Mouse (Mus musculus): ENCODE measurements at regions not wholly inside any gene's neighbourhood (a gene's known extent, or its start where the extent isn't known, plus 50 kb on each side); places are given as distances from the start of the nearest gene placed in this dataset.

- ATAC-seq (replicated peaks; ENCODE audit: low read depth, poor library complexity, severe bottlenecking), result peak; percentile 45
These were observed 53.5 kb upstream of the Ptpn1 start for GRCm38 (mm10) chr2:167878255-167878865.

GRCm38 (mm10) chr2:167877254-167877870 is 54.5 kb upstream of the Ptpn1 start:
- ATAC-seq (replicated peaks; ENCODE audit: low read depth, poor library complexity, severe bottlenecking), result no peak

- ATAC-seq (replicated peaks; ENCODE audit: low read depth, poor library complexity, severe bottlenecking), result no peak
These were observed 59.4 kb upstream of the Ptpn1 start for GRCm38 (mm10) chr2:167872507-167872906.

- ATAC-seq (replicated peaks; ENCODE audit: low read depth, poor library complexity, severe bottlenecking), result no peak
These were observed 61.7 kb upstream of the Ptpn1 start for GRCm38 (mm10) chr2:167870153-167870552.

GRCm38 (mm10) chr2:167866751-167867150 is 65.1 kb upstream of the Ptpn1 start:
- no peak for ATAC-seq (replicated peaks; ENCODE audit: low read depth, poor library complexity, severe bottlenecking)

- no peak for ATAC-seq (replicated peaks; ENCODE audit: low read depth, poor library complexity, severe bottlenecking)
These were observed 66.3 kb upstream of the Ptpn1 start for GRCm38 (mm10) chr2:167865525-167865924.

GRCm38 (mm10) chr2:167864672-167865071 is 67.2 kb upstream of the Ptpn1 start:
- no peak for ATAC-seq (replicated peaks; ENCODE audit: low read depth, poor library complexity, severe bottlenecking)

- ATAC-seq (replicated peaks; ENCODE audit: low read depth, poor library complexity, severe bottlenecking), result peak; percentile 43
These were observed 67.6 kb upstream of the Ptpn1 start for GRCm38 (mm10) chr2:167864228-167864627.

GRCm38 (mm10) chr2:167863616-167864015 is 68.2 kb upstream of the Ptpn1 start:
- no peak for ATAC-seq (replicated peaks; ENCODE audit: low read depth, poor library complexity, severe bottlenecking)

- no peak for ATAC-seq (replicated peaks; ENCODE audit: low read depth, poor library complexity, severe bottlenecking)
These were observed 70.7 kb upstream of the Ptpn1 start for GRCm38 (mm10) chr2:167861178-167861520.

- ATAC-seq (replicated peaks; ENCODE audit: low read depth, poor library complexity, severe bottlenecking), result no peak
These were observed 71.2 kb upstream of the Ptpn1 start for GRCm38 (mm10) chr2:167860457-167861177.

- ATAC-seq (replicated peaks; ENCODE audit: low read depth, poor library complexity, severe bottlenecking), result no peak
These were observed 72.3 kb upstream of the Ptpn1 start for GRCm38 (mm10) chr2:167859575-167859974.

- ATAC-seq (replicated peaks; ENCODE audit: low read depth, poor library complexity, severe bottlenecking), result no peak
These were observed 73.5 kb upstream of the Ptpn1 start for GRCm38 (mm10) chr2:167858346-167858745.

GRCm38 (mm10) chr2:167857911-167858310 is 73.9 kb upstream of the Ptpn1 start:
- no peak for ATAC-seq (replicated peaks; ENCODE audit: low read depth, poor library complexity, severe bottlenecking)

GRCm38 (mm10) chr2:167856920-167857475 is 74.9 kb upstream of the Ptpn1 start:
- ATAC-seq (replicated peaks; ENCODE audit: low read depth, poor library complexity, severe bottlenecking), result no peak

- ATAC-seq (replicated peaks; ENCODE audit: low read depth, poor library complexity, severe bottlenecking), result no peak
These were observed 75.8 kb upstream of the Ptpn1 start for GRCm38 (mm10) chr2:167856020-167856419.

GRCm38 (mm10) chr2:167854060-167854459 is 77.8 kb upstream of the Ptpn1 start:
- ATAC-seq (replicated peaks; ENCODE audit: low read depth, poor library complexity, severe bottlenecking), result no peak

- no peak for ATAC-seq (replicated peaks; ENCODE audit: low read depth, poor library complexity, severe bottlenecking)
These were observed 78.4 kb upstream of the Ptpn1 start for GRCm38 (mm10) chr2:167853411-167853821.

GRCm38 (mm10) chr2:167852582-167852981 is 79.3 kb upstream of the Ptpn1 start:
- ATAC-seq (replicated peaks; ENCODE audit: low read depth, poor library complexity, severe bottlenecking), result no peak

GRCm38 (mm10) chr2:167851216-167851896 is 80.5 kb upstream of the Ptpn1 start:
- peak; percentile 89 for ATAC-seq (replicated peaks; ENCODE audit: low read depth, poor library complexity, severe bottlenecking)
